Mouse (Mus musculus) heart, embryonic 14.5 days (tissue): ENCODE data around the gene Sh3bp4. TPM values are rescaled to one million over a fixed set of nuclear protein-coding genes. Genes with fewer than 3 reads are reported as not detected.
A peak's percentile ranks its signal among the peaks of the same experiment; 100 is the strongest.

Source experiments
- ATAC-seq: fragments of 200-750 bp; cut with Nextera tagmentation; 2 replicates; pipeline ENCODE4 v1.8.0; 2017; ENCODE audit warnings: low read depth, moderate TSS enrichment; ENCODE audit not compliant: insufficient number of reproducible peaks, insufficient read depth, low FRiP score
- H3K27ac ChIP-seq, 2 experiments: fragments of 200-500 bp in 1 of 2; fragments of 300-500 bp in 1 of 2; sonication (generic) in 1 of 2; replicated peaks in 1 of 2; 2 replicates each; pipeline ENCODE4 v1.5.1; 2012 to 2014; ENCODE audit warnings: low read depth in 2 of 2, low read length in 2 of 2, control low read depth in 1 of 2, mild to moderate bottlenecking in 1 of 2, mixed read lengths in 1 of 2; ENCODE audit not compliant: control insufficient read depth in 1 of 2, insufficient read depth in 1 of 2
- H3K27me3 ChIP-seq: fragments of 300-500 bp; sonication (generic); 2 replicates; pipeline ENCODE4 v1.6.1; 2014; ENCODE audit warnings: mild to moderate bottlenecking, low read length, control low read depth; ENCODE audit not compliant: control insufficient read depth, insufficient read depth
- H3K36me3 ChIP-seq: fragments of 300-500 bp; sonication (generic); 2 replicates; pipeline ENCODE4 v1.6.1; 2014; ENCODE audit warnings: mild to moderate bottlenecking, control low read depth, low read length, mixed read lengths; ENCODE audit not compliant: control insufficient read depth, insufficient read depth
- H3K4me1 ChIP-seq, 2 experiments: fragments of 200-500 bp in 1 of 2; fragments of 300-500 bp in 1 of 2; sonication (generic) in 1 of 2; 2 replicates each; pipeline ENCODE4 v1.6.1; 2012 to 2014; ENCODE audit warnings: low read length in 2 of 2, control low read depth in 1 of 2, mixed read lengths in 1 of 2; ENCODE audit not compliant: control insufficient read depth in 2 of 2, insufficient read depth in 2 of 2
- H3K4me2 ChIP-seq: fragments of 300-500 bp; sonication (generic); 2 replicates; pipeline ENCODE4 v1.6.1; 2014; ENCODE audit warnings: mild to moderate bottlenecking, low read length
- H3K4me3 ChIP-seq, 2 experiments: fragments of 200-500 bp in 1 of 2; fragments of 300-500 bp in 1 of 2; sonication (generic) in 1 of 2; 2 replicates each; pipeline ENCODE4 v1.5.1; 2012 to 2014; ENCODE audit warnings: low read length in 2 of 2, mild to moderate bottlenecking in 2 of 2, control low read depth in 1 of 2, low read depth in 1 of 2, moderate library complexity in 1 of 2; ENCODE audit not compliant: control insufficient read depth in 1 of 2, insufficient read depth in 1 of 2
- H3K9ac ChIP-seq: fragments of 300-500 bp; sonication (generic); 2 replicates; pipeline ENCODE4 v1.6.1; 2014; ENCODE audit warnings: mild to moderate bottlenecking, low read length
- H3K9me3 ChIP-seq: fragments of 300-500 bp; sonication (generic); 2 replicates; pipeline ENCODE4 v1.6.1; 2016; ENCODE audit warnings: low read length, control low read depth; ENCODE audit not compliant: control insufficient read depth
- WGBS: fragments of 180-500 bp; shearing (Covaris S2); extraction: QIAGEN DNeasy Blood & Tissue Kit; methylation state at CpG from one replicate; pipeline ENCODE4 v1.1.7; 2014; 5-methylcytosine and 5-hydroxymethylcytosine counted together
- polyA plus RNA-seq: library from polyadenylated mRNA; unstranded; fragments of >200 nt; fragmentation: Nextera tagmentation; extraction: Ambion mirVana; gene quantifications from 2 replicates; pipeline ENCODE4 v1.2.1, GENCODE M21; 2014

Sh3bp4 gene
- polyA plus RNA-seq, 1 experiment from 2014 or later = 17.2 TPM

GRCm38 (mm10) chr1:89071371-89072142 is 1.3 kb downstream of the Sh3bp4 start:
- Histone ChIP-seq H3K4me2 (peak overlapping the region; percentile 73), H3K36me3 (no peaks in the 10 kb centered on the region), H3K9ac (peak overlapping the region; percentile 94), H3K9me3 (no peaks in the 10 kb centered on the region), H3K27ac (peak overlapping the region; percentile 58 to 90), H3K4me1 (peaks cover 27 to 45% of the 10 kb centered on the region in 2 experiments), H3K4me3 (peak overlapping the region; percentile 79 to 82), H3K27me3 (no peaks in the 10 kb centered on the region)
- ATAC-seq = no peak
- 7% methylated on average over 15 of the region's 15 CpGs for WGBS

DNA sequence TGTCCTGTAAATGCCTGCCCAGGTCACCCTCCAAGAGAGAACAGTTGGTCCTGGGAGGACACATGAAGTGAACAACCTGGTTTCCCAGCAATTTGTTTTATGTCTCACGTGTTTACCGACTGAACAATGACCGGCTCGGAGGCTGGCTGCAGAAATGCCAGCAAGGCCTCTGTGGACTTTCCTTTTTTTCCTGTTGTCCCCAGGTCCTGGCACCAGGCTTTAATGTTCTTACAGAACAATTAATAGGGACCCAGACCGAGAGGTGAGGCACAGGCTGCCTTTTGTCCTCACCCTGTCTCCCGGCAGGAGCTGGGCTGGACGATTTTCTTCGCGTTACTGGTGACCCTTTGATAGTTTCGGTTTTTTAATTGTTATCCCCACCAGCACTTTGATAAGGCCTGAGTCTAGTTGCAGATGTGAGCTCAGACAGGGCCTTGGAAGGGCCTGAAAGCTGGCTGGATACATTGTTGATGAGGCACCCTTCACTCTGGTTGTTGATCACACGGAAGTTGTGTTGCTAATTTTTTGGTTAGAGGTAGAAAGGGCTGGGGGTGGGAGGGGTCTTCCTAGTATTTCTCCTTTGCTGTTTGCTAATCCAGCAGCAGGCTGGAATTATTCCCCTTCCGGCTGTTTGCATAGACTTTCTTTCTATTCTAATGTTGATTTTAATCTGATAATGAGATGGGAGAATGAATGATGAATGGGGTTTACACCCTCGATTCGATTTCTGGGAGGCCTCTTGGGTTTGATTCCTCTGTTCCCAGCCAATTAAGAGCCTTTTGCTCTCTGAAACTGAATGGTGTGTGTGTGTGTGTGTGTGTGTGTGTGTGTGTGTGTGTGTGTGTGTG is 2.2 kb downstream of the Sh3bp4 start:
- Histone ChIP-seq H3K36me3 (no peaks in the 10 kb centered on the region), H3K9ac (peak overlapping the region; percentile 94), H3K4me3 (peak overlapping the region; percentile 79 to 82), H3K27ac (peak overlapping the region; percentile 28 to 90), H3K27me3 (no peaks in the 10 kb centered on the region), H3K4me2 (peak overlapping the region; percentile 73), H3K4me1 (peaks cover 29 to 53% of the 10 kb centered on the region in 2 experiments), H3K9me3 (no peaks in the 10 kb centered on the region)
- 13% methylated on average over 14 of the region's 14 CpGs for WGBS
- no peak for ATAC-seq

GRCm38 (mm10) chr1:89073291-89073846 is 3.2 kb downstream of the Sh3bp4 start:
- Histone ChIP-seq H3K4me2 (peak overlapping the region; percentile 73), H3K4me3 (no peak overlapping the region; a peak in 1 of 4 replicates), H3K36me3 (no peaks in the 10 kb centered on the region), H3K27me3 (no peaks in the 10 kb centered on the region), H3K9me3 (no peaks in the 10 kb centered on the region), H3K9ac (peak overlapping the region; percentile 36; the same call in 1 of the 2 replicates), H3K4me1 (peaks cover 34 to 63% of the 10 kb centered on the region in 2 experiments), H3K27ac (peak overlapping the region; percentile 28 to 90)
- ATAC-seq = no peak
- WGBS = 59% methylated on average over 5 of the region's 5 CpGs

- Histone ChIP-seq H3K9ac (no peak overlapping the region), H3K4me3 (no peak overlapping the region), H3K27me3 (no peaks in the 10 kb centered on the region), H3K4me2 (no peak overlapping the region), H3K36me3 (no peaks in the 10 kb centered on the region), H3K4me1 (peaks cover 37 to 67% of the 10 kb centered on the region in 2 experiments), H3K27ac (0 out of 4 replicates have a peak overlapping the region, but pooled peaks of 1 of the 2 experiments have one; percentile 19), H3K9me3 (no peaks in the 10 kb centered on the region)
- no peak for ATAC-seq
- WGBS = 31% methylated on average over 6 of the region's 6 CpGs
These were observed 4.5 kb downstream of the Sh3bp4 start for GRCm38 (mm10) chr1:89074678-89075077.

DNA sequence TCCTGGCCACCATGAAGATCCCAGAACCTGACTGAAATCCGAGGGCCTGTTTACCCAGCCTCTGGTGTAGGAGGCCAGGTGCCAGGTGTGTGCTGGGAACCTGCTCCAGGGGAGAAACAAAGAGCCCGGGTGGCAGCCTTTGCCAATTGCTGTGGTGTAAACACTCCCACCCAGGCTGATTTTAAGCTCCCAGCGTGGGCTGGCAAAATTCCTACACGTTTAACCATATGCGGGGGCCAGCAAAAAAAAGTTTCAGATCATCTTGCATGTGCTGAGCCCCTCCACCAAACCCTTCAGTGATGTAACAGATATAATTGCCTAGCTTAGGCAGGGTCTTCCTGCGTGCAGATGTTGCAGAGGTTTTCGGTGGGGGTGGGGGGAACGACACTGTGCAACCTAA is 4.9 kb downstream of the Sh3bp4 start:
- ATAC-seq = no peak
- no peak overlapping the region for H3K4me3 ChIP-seq
- no peaks in the 10 kb centered on the region for H3K36me3 ChIP-seq
- H3K9me3 ChIP-seq = no peaks in the 10 kb centered on the region
- H3K4me2 ChIP-seq = no peak overlapping the region
- H3K27ac ChIP-seq = no peak overlapping the region
- H3K4me1 ChIP-seq = peaks cover 37 to 69% of the 10 kb centered on the region in 2 experiments
- WGBS = 62% methylated on average over 8 of the region's 8 CpGs
- no peaks in the 10 kb centered on the region for H3K27me3 ChIP-seq
- no peak overlapping the region for H3K9ac ChIP-seq

GRCm38 (mm10) chr1:89076777-89077176 is 6.6 kb downstream of the Sh3bp4 start:
- Histone ChIP-seq H3K4me3 (no peak overlapping the region), H3K36me3 (no peaks in the 10 kb centered on the region), H3K4me1 (peaks cover 40 to 80% of the 10 kb centered on the region in 2 experiments), H3K4me2 (no peak overlapping the region), H3K27me3 (no peaks in the 10 kb centered on the region), H3K27ac (no peak overlapping the region), H3K9me3 (no peaks in the 10 kb centered on the region), H3K9ac (peak overlapping the region; percentile 21; the same call in 1 of the 2 replicates)
- WGBS = 90% methylated on average over 9 of the region's 9 CpGs
- ATAC-seq = no peak

DNA sequence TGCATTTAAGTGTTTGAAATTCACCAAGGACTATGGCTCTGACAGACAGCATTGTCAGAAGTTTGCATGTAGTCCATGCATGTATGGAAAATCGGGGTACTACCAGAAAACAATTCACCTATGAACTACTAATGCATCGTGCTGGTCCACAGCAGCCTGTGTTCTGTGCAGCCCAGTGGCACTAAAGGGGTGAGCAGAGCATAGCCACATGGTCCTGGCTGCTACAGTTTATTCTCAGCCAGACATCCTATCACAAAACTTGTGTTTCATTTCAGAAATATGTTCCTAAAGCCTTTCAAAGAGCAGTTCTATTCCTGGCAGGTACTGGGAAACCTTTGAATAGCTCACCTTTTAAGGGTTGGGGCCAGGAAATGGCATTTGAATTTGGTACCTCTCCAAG is 8.0 kb downstream of the Sh3bp4 start:
- H3K27ac ChIP-seq = peak overlapping the region; percentile 50 to 75; a peak in 3 of 4 replicates
- H3K4me1 ChIP-seq = peaks cover 38 to 84% of the 10 kb centered on the region in 2 experiments
- no peak for ATAC-seq
- no peak overlapping the region for H3K4me3 ChIP-seq
- peak overlapping the region; percentile 50; the same call in 1 of the 2 replicates for H3K9ac ChIP-seq
- H3K27me3 ChIP-seq = no peaks in the 10 kb centered on the region
- H3K36me3 ChIP-seq = no peaks in the 10 kb centered on the region
- no peaks in the 10 kb centered on the region for H3K9me3 ChIP-seq
- H3K4me2 ChIP-seq = peak overlapping the region; percentile 24
- 53% methylated on average over 2 of the region's 2 CpGs for WGBS
